Mouse (Mus musculus): Measurements from ENCODE around the gene Slc26a9.
"Not testable (repeated sequence)": the region's sequence is repeated elsewhere in the genome, so short reads cannot be mapped to it uniquely, and the experiment has no call there.

Slc26a9 gene

GRCm38 (mm10) chr1:131765357-131766001 lies 21.7 kb downstream of the Slc26a9 start:
- DNase-seq (ENCODE audit: low read depth, low spot score), result peak; percentile 88

GRCm38 (mm10) chr1:131769296-131769695 lies 25.5 kb downstream of the Slc26a9 start:
- DNase-seq (ENCODE audit: low read depth, low spot score), result no peak

GRCm38 (mm10) chr1:131770656-131771055 lies 26.8 kb downstream of the Slc26a9 start:
- no peak for DNase-seq (ENCODE audit: low read depth, low spot score)

DNA sequence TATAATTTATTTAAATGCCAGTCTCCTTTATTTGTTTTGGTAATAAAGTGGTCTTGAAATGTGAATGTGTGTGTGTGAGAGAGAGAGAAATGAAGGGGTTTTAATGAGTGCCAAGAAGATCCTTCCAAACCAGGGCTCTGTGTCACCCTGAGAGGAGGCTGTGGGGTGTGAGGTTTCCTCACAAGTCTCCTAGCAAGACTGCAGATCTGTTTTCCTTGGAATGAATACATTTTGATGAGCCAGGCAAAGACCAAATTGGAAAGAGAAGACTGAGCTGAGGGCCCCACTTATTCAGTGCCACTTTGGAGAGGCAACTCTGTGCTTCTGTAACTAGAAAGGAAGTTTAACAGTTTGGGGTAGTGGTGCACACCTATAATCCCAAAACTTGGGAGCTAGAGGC lies 27.6 kb downstream of the Slc26a9 start:
- no peak for DNase-seq (ENCODE audit: low read depth, low spot score)

GRCm38 (mm10) chr1:131794591-131794990 lies 50.8 kb downstream of the Slc26a9 start:
- DNase-seq (ENCODE audit: low read depth, low spot score), result no peak

DNA sequence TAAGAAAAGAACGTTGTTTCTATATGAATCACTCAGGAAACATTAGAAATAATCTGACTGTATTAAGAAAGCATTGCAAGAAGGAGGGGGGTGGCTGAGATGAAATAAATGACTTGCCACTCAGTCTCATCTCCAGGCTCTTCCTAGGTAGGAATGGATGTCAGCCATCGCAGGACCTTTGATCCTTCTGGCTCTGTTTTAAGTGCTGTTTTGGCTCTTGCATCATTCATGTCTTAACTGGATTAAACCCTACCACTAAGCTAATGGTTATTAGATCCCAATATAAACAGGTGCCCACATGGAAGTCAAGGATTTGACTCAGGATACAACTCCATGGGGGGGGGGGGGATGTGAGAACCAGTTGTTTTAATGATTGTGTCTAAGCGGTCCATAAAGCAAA lies 51.3 kb downstream of the Slc26a9 start:
- DNase-seq (ENCODE audit: low read depth, low spot score), result no peak

GRCm38 (mm10) chr1:131797202-131797909 lies 53.5 kb downstream of the Slc26a9 start, which contains the start of gene Pm20d1:
TSS of gene Pm20d1 (plus strand) at chr1:131797381.
- no peak for DNase-seq (ENCODE audit: low read depth, low spot score)

GRCm38 (mm10) chr1:131800001-131800400 lies 56.2 kb downstream of the Slc26a9 start:
- no peak for DNase-seq (ENCODE audit: low read depth, low spot score)

DNA sequence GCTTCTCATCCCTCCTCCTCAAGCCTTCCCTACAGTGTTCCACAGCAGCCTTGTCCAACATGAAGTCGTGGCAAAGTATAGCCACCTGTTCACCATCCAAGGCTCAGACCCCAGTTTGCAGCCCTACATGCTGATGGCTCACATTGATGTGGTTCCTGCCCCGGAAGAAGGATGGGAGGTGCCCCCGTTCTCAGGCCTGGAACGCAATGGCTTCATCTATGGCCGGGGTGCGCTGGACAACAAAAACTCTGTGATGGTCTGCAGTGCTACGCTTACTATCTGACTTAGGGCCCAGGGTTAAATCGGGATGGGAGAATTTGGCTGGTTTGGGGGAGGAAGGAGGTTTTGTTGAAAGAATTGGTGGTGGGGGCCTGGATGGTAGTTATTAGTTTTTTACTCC lies 57.2 kb downstream of the Slc26a9 start:
- no peak for DNase-seq (ENCODE audit: low read depth, low spot score)

GRCm38 (mm10) chr1:131802652-131803051 lies 58.8 kb downstream of the Slc26a9 start:
- no peak for DNase-seq (ENCODE audit: low read depth, low spot score)

DNA sequence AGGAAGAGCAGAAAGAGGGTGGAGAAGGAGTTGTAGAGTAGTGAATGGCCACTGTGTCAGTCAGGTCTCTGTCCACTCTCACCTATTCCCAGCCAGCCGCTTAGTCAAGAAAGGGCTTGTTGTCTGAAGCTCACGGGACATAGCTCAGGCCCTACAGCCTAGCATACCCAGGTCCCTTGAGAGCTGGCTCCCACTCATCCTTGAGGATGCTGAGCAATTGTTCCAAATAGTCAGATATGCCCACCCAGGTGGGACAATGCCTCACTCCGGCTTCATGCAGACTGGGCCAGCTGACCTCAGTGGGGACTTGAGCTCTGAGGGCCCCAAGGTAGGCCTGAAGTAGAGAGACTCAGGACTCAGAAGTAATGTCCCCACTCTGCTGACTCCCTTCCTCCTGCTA lies 60.3 kb downstream of the Slc26a9 start:
- DNase-seq (ENCODE audit: low read depth, low spot score), result no peak

GRCm38 (mm10) chr1:131808986-131809385 lies 65.2 kb downstream of the Slc26a9 start:
- DNase-seq (ENCODE audit: low read depth, low spot score), result no peak

GRCm38 (mm10) chr1:131809651-131810050 lies 65.8 kb downstream of the Slc26a9 start:
- DNase-seq (ENCODE audit: low read depth, low spot score), result no peak

- DNase-seq (ENCODE audit: low read depth, low spot score), result no peak
These were observed 67.6 kb downstream of the Slc26a9 start for GRCm38 (mm10) chr1:131811393-131811792.

DNA sequence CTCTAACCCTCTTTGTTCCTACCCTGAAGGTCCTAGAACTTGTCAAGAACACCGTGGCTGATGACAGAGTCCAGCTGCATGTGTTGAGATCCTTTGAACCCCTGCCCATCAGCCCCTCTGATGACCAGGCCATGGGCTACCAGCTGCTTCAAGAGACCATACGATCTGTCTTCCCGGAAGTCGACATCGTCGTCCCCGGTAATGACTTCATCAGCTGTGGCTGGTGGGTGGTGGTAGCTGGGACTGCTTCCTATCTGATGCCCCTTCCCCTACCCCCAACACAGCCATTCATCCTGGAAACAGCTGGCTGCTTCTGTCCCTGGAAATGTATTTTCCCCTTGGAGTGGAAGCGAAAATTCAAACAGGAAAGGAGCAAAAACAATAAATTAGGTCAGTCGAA lies 68.2 kb downstream of the Slc26a9 start:
- no peak for DNase-seq (ENCODE audit: low read depth, low spot score)

DNA sequence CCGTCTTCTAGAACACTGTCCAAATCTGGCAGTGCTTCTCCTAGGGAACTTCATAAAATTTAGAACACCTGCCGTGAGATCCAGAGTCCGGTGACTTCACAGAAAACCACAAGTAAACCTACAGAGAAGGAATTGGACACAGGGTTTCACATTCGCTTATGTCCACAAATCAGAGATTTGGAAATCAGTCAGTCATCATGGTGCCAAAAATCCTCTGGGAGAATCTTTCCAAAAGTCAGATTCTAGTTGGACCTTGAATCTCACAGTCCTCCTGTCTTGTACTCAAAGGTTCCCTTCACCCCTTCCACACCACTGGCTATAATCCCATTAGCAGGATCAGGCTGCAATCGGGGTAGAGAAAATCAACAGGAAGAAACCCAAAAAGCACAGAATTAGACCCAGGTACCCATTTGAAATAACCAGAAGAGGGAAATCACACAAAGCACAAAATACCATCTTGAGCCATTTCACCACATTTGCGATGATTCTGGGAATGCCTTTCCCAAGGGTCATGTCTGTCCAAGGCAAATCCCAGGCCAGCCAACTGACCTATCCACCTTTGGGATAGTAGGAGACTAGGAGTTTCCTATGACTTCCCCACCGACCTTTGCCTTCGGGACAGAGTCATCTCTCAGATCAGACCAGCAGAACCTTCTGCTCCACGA lies 68.9 kb downstream of the Slc26a9 start:
- DNase-seq (ENCODE audit: low read depth, low spot score), result no peak

DNA sequence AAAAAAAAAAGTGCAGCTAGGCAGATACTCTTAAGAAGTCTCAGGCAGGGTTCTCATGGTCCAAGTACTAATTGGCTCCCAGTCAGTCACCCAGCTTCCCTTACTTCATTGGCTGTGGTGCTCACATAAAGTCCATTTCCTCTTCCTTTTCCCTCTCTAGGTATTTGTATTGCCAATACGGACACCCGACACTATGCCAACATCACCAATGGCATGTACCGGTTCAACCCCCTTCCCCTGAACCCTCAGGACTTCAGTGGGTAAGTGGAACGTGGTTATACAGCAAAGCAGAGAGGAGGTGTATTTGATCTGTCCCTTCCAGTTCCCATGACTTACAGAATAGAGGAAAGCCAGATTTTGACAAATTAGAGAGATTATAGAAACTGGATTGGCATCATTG lies 69.9 kb downstream of the Slc26a9 start:
- no peak for DNase-seq (ENCODE audit: low read depth, low spot score)

DNA sequence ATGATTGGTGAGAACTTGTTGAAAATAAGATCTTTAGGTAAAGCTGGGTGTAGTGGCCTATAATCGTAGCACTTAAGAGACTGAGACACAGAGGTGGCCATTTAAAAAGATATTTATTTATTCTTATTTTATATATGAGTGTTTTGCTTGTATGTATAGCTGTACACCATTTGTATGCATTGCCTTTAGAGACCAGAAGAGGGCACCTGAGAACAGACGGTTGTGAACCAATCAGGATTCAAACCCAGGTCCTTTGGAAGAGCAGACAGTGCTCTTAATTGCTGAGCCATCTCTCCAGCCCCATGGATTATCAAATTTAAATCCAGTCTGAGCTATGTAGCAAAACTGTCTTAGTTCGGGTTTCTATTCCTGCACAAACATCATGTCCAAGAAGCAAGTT lies 70.4 kb downstream of the Slc26a9 start:
- DNase-seq (ENCODE audit: low read depth, low spot score), result peak; percentile 43

DNA sequence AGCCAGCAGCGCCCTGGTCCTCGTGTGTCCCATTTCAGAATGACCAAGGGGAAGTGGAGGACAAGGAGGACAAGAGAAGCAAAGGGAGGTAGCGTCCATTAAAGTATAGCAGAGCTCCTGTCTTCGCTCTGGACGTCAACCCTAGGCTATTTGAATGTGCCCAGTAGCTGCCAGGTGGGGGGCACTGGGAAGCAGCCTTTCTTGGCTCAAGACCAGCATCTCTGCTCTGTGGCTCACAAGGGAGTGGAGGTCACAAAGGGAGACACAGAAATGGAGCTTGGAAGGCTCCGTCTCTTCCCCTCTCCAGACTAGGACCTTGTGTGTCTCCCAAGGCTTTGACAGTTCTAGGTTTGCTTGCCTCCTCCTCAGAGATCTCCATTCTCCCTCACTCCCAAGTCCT lies 73.1 kb downstream of the Slc26a9 start:
- DNase-seq (ENCODE audit: low read depth, low spot score), result no peak

- DNase-seq (ENCODE audit: low read depth, low spot score), result not testable (repeated sequence)
These were observed 76.5 kb downstream of the Slc26a9 start for GRCm38 (mm10) chr1:131820353-131820752.

DNA sequence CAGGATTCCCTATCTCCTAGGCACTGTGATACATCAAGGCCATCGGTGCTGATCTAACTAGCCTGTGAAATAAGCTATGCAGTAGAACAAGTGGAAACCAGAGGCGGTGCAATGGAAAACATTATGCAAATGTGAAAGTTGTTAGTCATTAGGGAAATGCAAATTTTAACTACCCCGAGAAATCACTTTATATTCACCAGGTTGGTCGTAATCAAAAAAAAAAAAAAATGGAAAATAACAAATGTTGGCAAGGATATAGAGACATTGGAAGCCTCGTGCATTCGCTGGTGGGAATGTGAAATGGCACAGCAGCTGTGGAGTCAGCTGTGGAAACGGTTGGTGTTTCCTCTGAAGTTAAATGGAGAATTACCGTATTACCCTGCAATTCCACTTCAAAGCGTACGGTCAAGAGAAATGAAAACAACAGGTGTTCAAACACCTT lies 77.1 kb downstream of the Slc26a9 start:
- DNase-seq (ENCODE audit: low read depth, low spot score), result peak; percentile 47

All from CD4-positive, CD25-positive, alpha-beta regulatory T cell, adult 2 months (primary cell).